Mouse (Mus musculus) heart, embryonic 15.5 days (tissue): ENCODE results near the gene Kif4. TPM values are rescaled to one million over a fixed set of nuclear protein-coding genes. Genes with fewer than 3 reads are reported as not detected.

Experiments used
- ATAC-seq: fragments of 200-750 bp; cut with Nextera tagmentation; replicated peaks from 2 replicates; pipeline ENCODE4 v1.8.0; 2017; ENCODE audit warnings: low read depth, moderate TSS enrichment; ENCODE audit not compliant: insufficient number of reproducible peaks, insufficient read depth, low FRiP score
- H3K27ac ChIP-seq: fragments of 300-500 bp; sonication (generic); 2 replicates; pipeline ENCODE4 v1.5.1; 2015; ENCODE audit warnings: mild to moderate bottlenecking, inconsistent platforms
- H3K27me3 ChIP-seq: fragments of 300-500 bp; sonication (generic); 2 replicates; pipeline ENCODE4 v1.6.1; 2015; ENCODE audit warnings: inconsistent platforms
- H3K36me3 ChIP-seq: fragments of 300-500 bp; sonication (generic); 2 replicates; pipeline ENCODE4 v1.6.1; 2015; ENCODE audit warnings: mild to moderate bottlenecking, inconsistent platforms
- H3K4me1 ChIP-seq: fragments of 300-500 bp; sonication (generic); replicated peaks from 2 replicates; pipeline ENCODE4 v1.6.1; 2015; ENCODE audit warnings: inconsistent platforms
- H3K4me2 ChIP-seq: fragments of 300-500 bp; sonication (generic); 2 replicates; pipeline ENCODE4 v1.6.1; 2015; ENCODE audit warnings: inconsistent platforms, mild to moderate bottlenecking, moderate library complexity
- H3K4me3 ChIP-seq: fragments of 300-500 bp; sonication (generic); 2 replicates; pipeline ENCODE4 v1.5.1; 2015; ENCODE audit warnings: mild to moderate bottlenecking, inconsistent platforms
- H3K9ac ChIP-seq: fragments of 300-500 bp; sonication (generic); 2 replicates; pipeline ENCODE4 v1.6.1; 2015; ENCODE audit warnings: mild to moderate bottlenecking, inconsistent platforms
- H3K9me3 ChIP-seq: fragments of 300-500 bp; sonication (generic); replicated peaks from 2 replicates; pipeline ENCODE4 v1.6.1; 2016; ENCODE audit warnings: inconsistent platforms
- WGBS: fragments of 180-500 bp; shearing (Covaris S2); methylation state at CpG from one replicate; pipeline ENCODE4 v1.1.7; 2015; ENCODE audit warnings: mixed read lengths; 5-methylcytosine and 5-hydroxymethylcytosine counted together
- polyA plus RNA-seq: library from polyadenylated mRNA; unstranded; fragments of >200 nt; fragmentation: Nextera tagmentation; extraction: Ambion mirVana; gene quantifications from 2 replicates; pipeline ENCODE4 v1.2.1, GENCODE M21; 2015

Gene Kif4
- polyA plus RNA-seq, 1 experiment from 2014 or later: 18.9 TPM

DNA sequence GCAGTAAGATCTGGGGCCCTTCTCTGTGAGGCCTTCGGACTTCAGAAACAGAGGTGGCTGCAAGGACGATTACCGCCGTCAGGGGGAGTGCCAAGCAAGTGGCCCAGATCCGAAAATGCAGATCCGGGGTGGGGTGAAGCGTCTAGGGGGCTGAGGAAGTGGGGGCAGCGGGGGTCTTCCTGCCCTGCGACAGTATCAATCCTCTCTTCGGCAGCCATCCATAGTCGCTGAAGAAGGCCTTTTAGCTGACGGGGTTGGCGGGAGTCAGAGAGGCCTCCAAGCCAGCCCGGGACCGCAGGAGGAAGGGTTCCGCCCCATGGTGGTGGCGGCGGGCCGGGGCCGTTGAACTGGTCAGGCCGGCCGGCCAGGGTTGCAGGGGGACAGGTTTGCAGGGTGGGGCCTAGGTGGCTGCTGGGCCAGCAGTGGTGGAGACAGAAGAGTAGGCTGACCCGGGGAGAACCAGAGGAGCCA is 148.8 kb downstream of the Kif4 start:
- Histone ChIP-seq H3K4me2 (peak overlapping the region; percentile 75), H3K27me3 (no peaks in the 10 kb centered on the region; the same call in 1 of the 2 replicates), H3K36me3 (no peaks in the 10 kb centered on the region), H3K27ac (no peak overlapping the region), H3K9ac (peak overlapping the region; percentile 58), H3K4me1 (peaks cover 7% of the 10 kb centered on the region; the same call in 1 of the 2 replicates), H3K4me3 (peak overlapping the region; percentile 56), H3K9me3 (no peaks in the 10 kb centered on the region)
- ATAC-seq: no peak
- WGBS: 14% methylated on average over 21 of the region's 23 CpGs

- Histone ChIP-seq H3K27me3 (no peaks in the 10 kb centered on the region), H3K9ac (no peak overlapping the region), H3K9me3 (no peaks in the 10 kb centered on the region), H3K36me3 (no peaks in the 10 kb centered on the region), H3K27ac (no peak overlapping the region), H3K4me3 (no peak overlapping the region), H3K4me1 (peaks cover 10% of the 10 kb centered on the region; the same call in 1 of the 2 replicates), H3K4me2 (no peak overlapping the region)
- ATAC-seq: no peak
- WGBS: 78% methylated on average over 3 of the region's 3 CpGs
Observed at GRCm38 (mm10) chrX:100775405-100775804, 149.9 kb downstream of the Kif4 start.

- no peaks in the 10 kb centered on the region for H3K9me3 ChIP-seq
- 14% methylated on average over 9 of the region's 9 CpGs for WGBS
- peaks cover 10% of the 10 kb centered on the region; the same call in 1 of the 2 replicates for H3K4me1 ChIP-seq
- no peaks in the 10 kb centered on the region for H3K36me3 ChIP-seq
- H3K27me3 ChIP-seq: no peaks in the 10 kb centered on the region
- peak overlapping the region; percentile 83 for H3K27ac ChIP-seq
- peak overlapping the region; percentile 63 for H3K4me3 ChIP-seq
- ATAC-seq: peak; percentile 20
- peak overlapping the region; percentile 65 for H3K4me2 ChIP-seq
- H3K9ac ChIP-seq: 0 out of 2 replicates have a peak overlapping the region, but pooled peaks have one; percentile 64
Observed at GRCm38 (mm10) chrX:100776494-100776893, 151.0 kb downstream of the Kif4 start.

Other genes with a start within 250 kb of the Kif4 start
- gene Otud6a, start 196.7 kb upstream of the Kif4 start, polyA plus RNA-seq: not detected in 2 replicates
- gene Awat2, start 183.0 kb upstream of the Kif4 start, polyA plus RNA-seq: 0.10 and 0.25 TPM in 2 replicates
- 25.0 and 25.1 TPM in 2 replicates for gene Igbp1, start 131.4 kb upstream of the Kif4 start, polyA plus RNA-seq
- not detected in 2 replicates for gene Dgat2l6, start 100.9 kb upstream of the Kif4 start, polyA plus RNA-seq
- not detected in 2 replicates for gene Awat1, start 53.5 kb upstream of the Kif4 start, polyA plus RNA-seq
- 0.03 TPM in 1 of 2 replicates, not detected in the other for gene P2ry4, start 30.9 kb upstream of the Kif4 start, polyA plus RNA-seq
- gene Arr3, start 20.2 kb upstream of the Kif4 start, polyA plus RNA-seq: 1.0 and 1.4 TPM in 2 replicates
- gene Pdzd11, start 831 bp downstream of the Kif4 start, polyA plus RNA-seq: 83.5 TPM in 2 replicates
- gene Gdpd2, start 104.1 kb downstream of the Kif4 start, polyA plus RNA-seq: 1.0 and 1.4 TPM in 2 replicates
- gene Dlg3, start 142.0 kb downstream of the Kif4 start, polyA plus RNA-seq: 1.0 and 1.3 TPM in 2 replicates